Mouse (Mus musculus) forebrain, embryonic 13.5 days (tissue): Measurements from ENCODE around the gene Anks3. TPM values are rescaled to one million over a fixed set of nuclear protein-coding genes. Genes with fewer than 3 reads are reported as not detected.

Source experiments
- ATAC-seq: fragments of 200-750 bp; cut with Nextera tagmentation; 2 replicates; pipeline ENCODE4 v1.8.0; 2017
- H3K27ac ChIP-seq: fragments of 300-500 bp; sonication (generic); 2 replicates; pipeline ENCODE4 v1.5.1; 2015; ENCODE audit warnings: inconsistent platforms, mild to moderate bottlenecking, moderate library complexity
- H3K27me3 ChIP-seq: fragments of 300-500 bp; sonication (generic); 2 replicates; pipeline ENCODE4 v1.6.1; 2015; ENCODE audit warnings: mild to moderate bottlenecking, inconsistent platforms
- H3K36me3 ChIP-seq: fragments of 300-500 bp; sonication (generic); 2 replicates; pipeline ENCODE4 v1.6.1; 2015; ENCODE audit warnings: mild to moderate bottlenecking, inconsistent platforms; ENCODE audit not compliant: poor library complexity, severe bottlenecking
- H3K4me1 ChIP-seq: fragments of 300-500 bp; sonication (generic); 2 replicates; pipeline ENCODE4 v1.6.1; 2015; ENCODE audit warnings: inconsistent platforms
- H3K4me2 ChIP-seq: fragments of 300-500 bp; sonication (generic); 2 replicates; pipeline ENCODE4 v1.6.1; 2015; ENCODE audit warnings: inconsistent platforms, mild to moderate bottlenecking, moderate library complexity
- H3K4me3 ChIP-seq: fragments of 300-500 bp; sonication (generic); 2 replicates; pipeline ENCODE4 v1.5.1; 2015; ENCODE audit warnings: mild to moderate bottlenecking, inconsistent platforms
- H3K9ac ChIP-seq: fragments of 300-500 bp; sonication (generic); 2 replicates; pipeline ENCODE4 v1.6.1; 2015; ENCODE audit warnings: mild to moderate bottlenecking, inconsistent platforms
- H3K9me3 ChIP-seq: fragments of 300-500 bp; sonication (generic); replicated peaks from 2 replicates; pipeline ENCODE4 v1.6.1; 2016; ENCODE audit warnings: inconsistent platforms
- WGBS: fragments of 180-500 bp; shearing (Covaris S2); methylation state at CpG from one replicate; pipeline ENCODE4 v1.1.7; 2015; 5-methylcytosine and 5-hydroxymethylcytosine counted together
- polyA plus RNA-seq: library from polyadenylated mRNA; unstranded; fragments of >200 nt; fragmentation: Nextera tagmentation; extraction: Ambion mirVana; gene quantifications from 2 replicates; pipeline ENCODE4 v1.2.1, GENCODE M21; 2015

Anks3 gene
- polyA plus RNA-seq, 1 experiment from 2014 or later = 64.1 TPM

GRCm38 (mm10) chr16:4938461-4938860 is 25.5 kb downstream of the Anks3 start, which contains the start of gene Nudt16l1:
Gene Nudt16l1, plus strand, starts transcription at chr16:4938761.
- 8% methylated on average over 2 of the region's 2 CpGs for WGBS
- H3K4me2 ChIP-seq = peak within 1 kb of the TSS; percentile 96

GRCm38 (mm10) chr16:4937351-4938190 is 26.4 kb downstream of the Anks3 start:
- no peak overlapping the region for H3K9ac ChIP-seq
- H3K4me3 ChIP-seq = no peak overlapping the region
- no peak for ATAC-seq
- H3K4me1 ChIP-seq = peaks cover 17% of the 10 kb centered on the region
- no peak overlapping the region for H3K4me2 ChIP-seq
- H3K27me3 ChIP-seq = no peaks in the 10 kb centered on the region
- peaks cover 78% of the 10 kb centered on the region for H3K36me3 ChIP-seq
- 93% methylated on average over 8 of the region's 8 CpGs for WGBS
- no peak overlapping the region for H3K27ac ChIP-seq
- H3K9me3 ChIP-seq = no peaks in the 10 kb centered on the region

More at GRCm38 (mm10) chr16:4938461-4938860, 25.5 kb downstream of the Anks3 start, which contains the start of gene Nudt16l1:
- H3K9me3 ChIP-seq = no peaks in the 10 kb centered on the region
- peak within 1 kb of the TSS; percentile 97 for H3K9ac ChIP-seq
- peak within 1 kb of the TSS; percentile 94 for H3K4me3 ChIP-seq
- peak within 1 kb of the TSS; percentile 70 for H3K27ac ChIP-seq
- peaks cover 17% of the 10 kb centered on the region for H3K4me1 ChIP-seq
- peaks cover 78% of the 10 kb centered on the region for H3K36me3 ChIP-seq
- H3K27me3 ChIP-seq = no peaks in the 10 kb centered on the region
- ATAC-seq = 0 out of 2 replicates have a peak, but pooled peaks have one; percentile 9

- H3K9me3 ChIP-seq = no peaks in the 10 kb centered on the region
- H3K9ac ChIP-seq = no peak overlapping the region
- H3K4me1 ChIP-seq = peaks cover 17% of the 10 kb centered on the region
- no peak overlapping the region for H3K27ac ChIP-seq
- no peaks in the 10 kb centered on the region for H3K27me3 ChIP-seq
- no peak overlapping the region for H3K4me2 ChIP-seq
- WGBS = 91% methylated on average over 10 of the region's 10 CpGs
- H3K36me3 ChIP-seq = peaks cover 78% of the 10 kb centered on the region
- no peak overlapping the region for H3K4me3 ChIP-seq
- no peak for ATAC-seq
Measured at GRCm38 (mm10) chr16:4935931-4936703, 27.9 kb downstream of the Anks3 start.

GRCm38 (mm10) chr16:4935430-4935829 is 28.6 kb downstream of the Anks3 start:
- Histone ChIP-seq H3K36me3 (peaks cover 78% of the 10 kb centered on the region), H3K27ac (no peak overlapping the region), H3K9me3 (no peaks in the 10 kb centered on the region), H3K27me3 (no peaks in the 10 kb centered on the region), H3K4me1 (peaks cover 16% of the 10 kb centered on the region), H3K4me2 (no peak overlapping the region), H3K9ac (no peak overlapping the region), H3K4me3 (no peak overlapping the region)
- no peak for ATAC-seq
- 98% methylated on average over 31 of the region's 31 CpGs for WGBS

- no peak overlapping the region for H3K9ac ChIP-seq
- H3K4me3 ChIP-seq = no peak overlapping the region
- H3K27me3 ChIP-seq = no peaks in the 10 kb centered on the region
- H3K27ac ChIP-seq = no peak overlapping the region
- 83% methylated on average over 3 of the region's 3 CpGs for WGBS
- no peak overlapping the region for H3K4me2 ChIP-seq
- no peak for ATAC-seq
- H3K9me3 ChIP-seq = no peaks in the 10 kb centered on the region
- H3K4me1 ChIP-seq = no peaks in the 10 kb centered on the region
- peaks cover 100% of the 10 kb centered on the region for H3K36me3 ChIP-seq
Measured at GRCm38 (mm10) chr16:4932429-4932828, 31.6 kb downstream of the Anks3 start.

GRCm38 (mm10) chr16:4928474-4928873 is 35.5 kb downstream of the Anks3 start:
- ATAC-seq = no peak
- no peak overlapping the region for H3K4me3 ChIP-seq
- H3K4me1 ChIP-seq = no peaks in the 10 kb centered on the region
- no peak overlapping the region for H3K9ac ChIP-seq
- WGBS = 87% methylated on average over 2 of the region's 2 CpGs
- H3K27me3 ChIP-seq = no peaks in the 10 kb centered on the region
- no peaks in the 10 kb centered on the region for H3K9me3 ChIP-seq
- no peak overlapping the region for H3K27ac ChIP-seq
- no peak overlapping the region for H3K4me2 ChIP-seq
- H3K36me3 ChIP-seq = peaks cover 100% of the 10 kb centered on the region

GRCm38 (mm10) chr16:4927967-4928366 is 36.0 kb downstream of the Anks3 start:
- H3K4me2 ChIP-seq = no peak overlapping the region

GRCm38 (mm10) chr16:4923996-4924395 is 40.0 kb downstream of the Anks3 start:
- H3K4me1 ChIP-seq = no peaks in the 10 kb centered on the region
- peaks cover 80% of the 10 kb centered on the region for H3K36me3 ChIP-seq
- WGBS = 95% methylated on average over 5 of the region's 5 CpGs
- H3K9me3 ChIP-seq = no peaks in the 10 kb centered on the region
- H3K4me2 ChIP-seq = no peak overlapping the region
- no peak overlapping the region for H3K9ac ChIP-seq
- no peak for ATAC-seq
- H3K27me3 ChIP-seq = no peaks in the 10 kb centered on the region
- H3K4me3 ChIP-seq = no peak overlapping the region
- H3K27ac ChIP-seq = no peak overlapping the region

More at GRCm38 (mm10) chr16:4927967-4928366, 36.0 kb downstream of the Anks3 start:
- Histone ChIP-seq H3K36me3 (peaks cover 100% of the 10 kb centered on the region), H3K9ac (no peak overlapping the region), H3K27me3 (no peaks in the 10 kb centered on the region), H3K4me1 (no peaks in the 10 kb centered on the region), H3K4me3 (no peak overlapping the region), H3K27ac (no peak overlapping the region), H3K9me3 (no peaks in the 10 kb centered on the region)
- ATAC-seq = no peak
- 96% methylated on average over 7 of the region's 7 CpGs for WGBS

- H3K4me1 ChIP-seq = no peaks in the 10 kb centered on the region
Measured at GRCm38 (mm10) chr16:4922481-4922880, 41.5 kb downstream of the Anks3 start.

GRCm38 (mm10) chr16:4920556-4920955 is 43.4 kb downstream of the Anks3 start:
- no peak overlapping the region for H3K4me3 ChIP-seq
- WGBS = 90% methylated on average over 4 of the region's 4 CpGs
- H3K27ac ChIP-seq = no peak overlapping the region
- no peaks in the 10 kb centered on the region for H3K9me3 ChIP-seq
- no peaks in the 10 kb centered on the region for H3K4me1 ChIP-seq
- peaks cover 70% of the 10 kb centered on the region for H3K36me3 ChIP-seq
- H3K27me3 ChIP-seq = no peaks in the 10 kb centered on the region
- H3K9ac ChIP-seq = no peak overlapping the region
- no peak for ATAC-seq
- H3K4me2 ChIP-seq = no peak overlapping the region

More at GRCm38 (mm10) chr16:4922481-4922880, 41.5 kb downstream of the Anks3 start:
- 90% methylated on average over 6 of the region's 6 CpGs for WGBS
- no peak overlapping the region for H3K4me3 ChIP-seq
- no peaks in the 10 kb centered on the region for H3K27me3 ChIP-seq
- H3K4me2 ChIP-seq = no peak overlapping the region
- no peak for ATAC-seq
- no peak overlapping the region for H3K9ac ChIP-seq
- no peaks in the 10 kb centered on the region for H3K9me3 ChIP-seq
- H3K27ac ChIP-seq = no peak overlapping the region
- H3K36me3 ChIP-seq = peaks cover 70% of the 10 kb centered on the region

- Histone ChIP-seq H3K4me3 (no peak overlapping the region), H3K9ac (no peak overlapping the region), H3K4me1 (no peaks in the 10 kb centered on the region), H3K4me2 (no peak overlapping the region), H3K36me3 (peaks cover 64% of the 10 kb centered on the region), H3K9me3 (no peaks in the 10 kb centered on the region), H3K27ac (no peak overlapping the region), H3K27me3 (no peaks in the 10 kb centered on the region)
- ATAC-seq = no peak
- WGBS = 84% methylated on average over 2 of the region's 2 CpGs
Measured at GRCm38 (mm10) chr16:4916608-4917007, 47.4 kb downstream of the Anks3 start.

- no peak for ATAC-seq
- H3K27ac ChIP-seq = no peak overlapping the region
- no peak overlapping the region for H3K4me3 ChIP-seq
- H3K27me3 ChIP-seq = no peaks in the 10 kb centered on the region
- no peak overlapping the region for H3K4me2 ChIP-seq
- H3K4me1 ChIP-seq = no peaks in the 10 kb centered on the region
- H3K36me3 ChIP-seq = peaks cover 70% of the 10 kb centered on the region
- H3K9me3 ChIP-seq = no peaks in the 10 kb centered on the region
- WGBS = 92% methylated on average over 3 of the region's 3 CpGs
- H3K9ac ChIP-seq = no peak overlapping the region
Measured at GRCm38 (mm10) chr16:4915931-4916330, 48.1 kb downstream of the Anks3 start.
